Mouse (Mus musculus) forebrain, embryonic 12.5 days (tissue): ENCODE results near the gene Ppfia4. TPM values are rescaled to one million over a fixed set of nuclear protein-coding genes. Genes with fewer than 3 reads are reported as not detected.
A peak's percentile ranks its signal among the peaks of the same experiment; 100 is the strongest.

ENCODE experiments used
- ATAC-seq: fragments of 200-750 bp; cut with Nextera tagmentation; 2 replicates; pipeline ENCODE4 v1.8.0; 2017; ENCODE audit warnings: moderate TSS enrichment; ENCODE audit not compliant: low FRiP score
- H3K27ac ChIP-seq: fragments of 300-500 bp; sonication (generic); 2 replicates; pipeline ENCODE4 v1.5.1; 2016; ENCODE audit warnings: mild to moderate bottlenecking
- H3K27me3 ChIP-seq: fragments of 300-500 bp; sonication (generic); 2 replicates; pipeline ENCODE4 v1.6.1; 2016; ENCODE audit warnings: mild to moderate bottlenecking
- H3K36me3 ChIP-seq: fragments of 300-500 bp; sonication (generic); replicated peaks from 2 replicates; pipeline ENCODE4 v1.6.1; 2016; ENCODE audit warnings: mild to moderate bottlenecking
- H3K4me1 ChIP-seq: fragments of 300-500 bp; sonication (generic); 2 replicates; pipeline ENCODE4 v1.6.1; 2016
- H3K4me2 ChIP-seq: fragments of 300-500 bp; sonication (generic); 2 replicates; pipeline ENCODE4 v1.6.1; 2016; ENCODE audit warnings: mild to moderate bottlenecking, moderate library complexity
- H3K4me3 ChIP-seq: fragments of 300-500 bp; sonication (generic); replicated peaks from 2 replicates; pipeline ENCODE4 v1.5.1; 2016; ENCODE audit warnings: mild to moderate bottlenecking
- H3K9ac ChIP-seq: fragments of 300-500 bp; sonication (generic); 2 replicates; pipeline ENCODE4 v1.6.1; 2016; ENCODE audit warnings: mild to moderate bottlenecking
- H3K9me3 ChIP-seq: fragments of 300-500 bp; sonication (generic); 2 replicates; pipeline ENCODE4 v1.6.1; 2016
- WGBS: fragments of 180-500 bp; shearing (Covaris S2); methylation state at CpG from one replicate; pipeline ENCODE4 v1.1.7; 2016; 5-methylcytosine and 5-hydroxymethylcytosine counted together
- polyA plus RNA-seq: library from polyadenylated mRNA; unstranded; fragments of >200 nt; fragmentation: Nextera tagmentation; extraction: Ambion mirVana; gene quantifications from 2 replicates; pipeline ENCODE4 v1.2.1, GENCODE M21; 2016

Gene Ppfia4
- polyA plus RNA-seq, result 3.1 and 3.2 TPM in 2 replicates

DNA sequence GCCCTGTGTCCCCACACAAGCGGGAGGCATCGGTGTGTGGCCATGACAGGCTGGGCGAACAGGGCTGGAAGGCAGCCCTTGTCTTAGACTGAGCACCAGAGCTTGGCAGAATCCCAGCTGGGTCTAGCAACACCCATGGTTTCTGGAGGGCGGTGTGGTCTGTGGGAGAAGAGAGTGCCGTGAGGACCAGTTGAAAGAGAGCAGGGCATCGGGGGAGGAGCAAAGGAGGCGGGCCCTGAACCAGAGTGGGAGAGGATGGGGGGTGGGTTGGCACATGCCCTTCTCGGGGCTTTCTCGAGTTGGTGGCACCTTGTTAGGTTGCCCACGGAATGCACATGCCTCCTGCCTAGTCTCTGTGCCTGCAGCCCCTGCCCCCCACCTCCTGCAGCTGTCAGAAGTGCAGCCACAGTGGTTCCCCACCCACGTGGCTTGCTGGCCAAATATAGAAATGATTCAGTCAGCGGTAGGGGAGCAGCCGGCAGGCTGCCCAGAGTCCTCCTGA, at the start of gene Ppfia4:
Gene Ppfia4, minus strand, starts transcription at position 159 of the 502 bp plus-strand sequence.
- Histone ChIP-seq H3K4me1 (0 out of 2 replicates have a peak, but pooled peaks cover 7% of the 10 kb centered on the region), H3K9me3 (no peaks in the 10 kb centered on the region), H3K36me3 (no peaks in the 10 kb centered on the region), H3K4me3 (no peak within 1 kb of the TSS), H3K9ac (no peak within 1 kb of the TSS), H3K27ac (no peak within 1 kb of the TSS), H3K4me2 (no peak within 1 kb of the TSS), H3K27me3 (no peaks in the 10 kb centered on the region; the same call in 1 of the 2 replicates)
- ATAC-seq, result no peak
- WGBS, result 61% methylated on average over 12 of the region's 13 CpGs

DNA sequence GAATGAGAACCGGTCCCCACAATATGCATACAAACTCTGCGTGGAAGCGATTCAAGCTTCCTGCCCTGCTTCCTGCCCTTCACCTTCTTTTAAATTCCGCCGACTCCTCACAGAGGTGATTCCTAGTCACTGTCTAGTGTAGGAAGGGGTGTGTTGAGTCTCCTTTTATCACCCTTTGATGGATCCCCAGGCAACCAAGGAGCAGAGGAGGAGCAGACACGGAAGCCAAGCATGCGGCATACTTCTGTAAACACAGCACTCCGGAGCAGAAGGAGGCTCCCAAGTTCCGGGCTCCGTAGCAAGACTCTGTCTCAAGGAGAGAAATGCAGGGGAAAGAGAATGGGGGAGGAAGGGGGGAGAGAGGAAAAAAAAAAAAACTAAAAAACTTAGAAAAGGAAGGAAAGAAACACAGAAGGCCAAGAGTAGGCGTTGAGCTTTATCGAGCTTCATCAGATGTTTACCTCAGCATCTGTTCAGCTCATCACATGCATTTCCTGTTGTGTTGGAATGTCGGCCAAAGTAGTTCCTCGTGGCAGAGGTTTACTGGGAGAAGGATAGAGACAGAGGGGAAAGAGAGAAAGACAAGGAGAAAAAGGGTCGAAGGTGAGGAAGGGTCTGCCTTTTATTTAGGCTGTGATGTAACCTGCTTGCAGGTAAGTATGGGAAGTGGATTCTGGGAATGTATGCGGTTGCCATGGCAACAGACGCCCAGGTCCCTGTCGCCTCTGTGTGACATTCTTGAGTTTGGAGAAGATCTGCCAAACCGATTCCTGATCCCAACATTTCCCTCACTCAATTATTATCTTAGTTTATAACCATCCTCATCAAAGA, 49.3 kb upstream of the Ppfia4 start:
- no peak for ATAC-seq

DNA sequence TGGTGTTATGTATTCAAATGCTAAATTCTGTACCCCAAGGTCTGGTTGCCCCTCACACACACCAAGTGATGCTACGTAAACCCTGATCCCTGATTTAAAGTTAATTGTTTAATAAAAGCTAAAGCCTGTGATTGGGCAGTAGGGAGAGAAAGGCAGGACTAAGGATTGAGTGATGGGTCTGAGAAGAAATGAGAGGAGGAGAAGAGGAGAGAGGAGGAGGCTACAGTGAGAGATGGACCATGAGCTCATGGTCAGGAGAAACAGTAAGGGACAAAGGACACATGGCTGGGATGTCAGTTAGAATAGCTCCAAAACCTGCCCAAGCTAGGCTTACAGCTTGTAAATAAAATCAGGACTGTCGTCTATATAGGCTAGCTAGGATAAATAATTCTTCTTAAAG, 48.3 kb upstream of the Ppfia4 start:
- Histone ChIP-seq H3K9me3 (peaks cover 3% of the 10 kb centered on the region; the same call in 1 of the 2 replicates), H3K4me3 (no peak overlapping the region), H3K36me3 (no peaks in the 10 kb centered on the region), H3K4me1 (peaks cover 8% of the 10 kb centered on the region), H3K4me2 (no peak overlapping the region), H3K27ac (no peak overlapping the region), H3K9ac (no peak overlapping the region), H3K27me3 (no peaks in the 10 kb centered on the region)
- no peak for ATAC-seq
- WGBS, result 84% methylated on average over 2 of the region's 2 CpGs

More for the DNA sequence above, 49.3 kb upstream of the Ppfia4 start:
- no peaks in the 10 kb centered on the region for H3K36me3 ChIP-seq
- H3K4me3 ChIP-seq, result peak overlapping the region; percentile 17
- H3K9me3 ChIP-seq, result peaks cover 3% of the 10 kb centered on the region; the same call in 1 of the 2 replicates
- H3K4me1 ChIP-seq, result peaks cover 8% of the 10 kb centered on the region
- no peaks in the 10 kb centered on the region for H3K27me3 ChIP-seq
- H3K27ac ChIP-seq, result no peak overlapping the region
- H3K4me2 ChIP-seq, result peak overlapping the region; percentile 46
- H3K9ac ChIP-seq, result no peak overlapping the region
- 20% methylated on average over 19 of the region's 19 CpGs for WGBS

DNA sequence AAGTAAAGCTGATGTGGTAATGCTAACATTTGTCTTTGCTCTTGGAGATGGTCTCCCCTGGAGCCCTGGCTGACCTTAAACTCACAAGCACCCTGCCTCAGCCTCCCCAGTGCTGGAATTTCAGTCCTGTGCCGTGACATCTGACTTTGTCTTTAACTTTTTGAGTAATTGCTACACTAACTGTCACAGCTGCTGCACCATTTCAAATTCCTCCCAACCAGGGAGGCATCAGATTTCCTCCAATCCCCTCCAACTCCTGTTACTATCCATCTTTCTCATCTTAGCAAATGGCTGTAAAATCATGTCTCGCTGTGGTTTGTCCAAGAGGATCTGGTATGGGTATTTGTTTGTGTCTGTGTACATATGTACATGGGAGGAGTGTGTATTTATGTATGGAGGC, 41.4 kb upstream of the Ppfia4 start:
- H3K4me2 ChIP-seq, result no peak overlapping the region
- no peak overlapping the region for H3K4me3 ChIP-seq
- ATAC-seq, result no peak
- H3K9me3 ChIP-seq, result no peaks in the 10 kb centered on the region
- no peaks in the 10 kb centered on the region for H3K27me3 ChIP-seq
- H3K4me1 ChIP-seq, result no peaks in the 10 kb centered on the region
- H3K36me3 ChIP-seq, result no peaks in the 10 kb centered on the region
- no peak overlapping the region for H3K9ac ChIP-seq
- WGBS, result 68% methylated on average over 2 of the region's 2 CpGs
- H3K27ac ChIP-seq, result no peak overlapping the region

DNA sequence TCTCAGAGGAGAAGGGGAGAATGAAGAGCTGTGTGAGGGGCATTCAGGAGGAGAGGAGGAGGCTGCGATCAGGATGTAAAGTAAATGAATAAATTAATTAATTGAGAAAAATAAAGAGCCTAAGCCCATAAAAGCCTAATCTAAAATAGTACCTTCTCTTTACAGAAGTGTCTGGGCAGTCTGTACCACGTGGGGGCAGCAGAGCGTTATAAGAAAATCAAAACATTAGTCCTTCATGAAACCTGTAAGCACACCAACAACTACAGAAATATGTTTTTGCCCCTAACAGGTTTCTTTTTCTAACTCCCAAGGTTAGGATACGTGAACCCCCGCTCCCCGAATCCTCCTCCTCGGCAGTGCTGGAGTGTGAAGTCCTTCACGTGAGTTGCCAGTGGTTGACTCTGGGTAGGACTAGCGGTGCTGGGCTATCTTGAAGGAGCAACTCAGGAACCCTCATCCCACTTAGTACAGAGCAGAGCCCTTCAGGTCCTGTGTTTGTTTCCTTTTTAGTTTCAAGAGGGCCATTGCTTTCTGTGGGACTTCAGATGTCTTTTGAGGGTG, 36.1 kb upstream of the Ppfia4 start:
- Histone ChIP-seq H3K4me1 (no peaks in the 10 kb centered on the region), H3K27me3 (no peaks in the 10 kb centered on the region; the same call in 1 of the 2 replicates), H3K36me3 (no peaks in the 10 kb centered on the region), H3K27ac (no peak overlapping the region), H3K9me3 (no peaks in the 10 kb centered on the region), H3K4me3 (no peak overlapping the region), H3K9ac (no peak overlapping the region), H3K4me2 (no peak overlapping the region)
- no peak for ATAC-seq
- 57% methylated on average over 9 of the region's 9 CpGs for WGBS

DNA sequence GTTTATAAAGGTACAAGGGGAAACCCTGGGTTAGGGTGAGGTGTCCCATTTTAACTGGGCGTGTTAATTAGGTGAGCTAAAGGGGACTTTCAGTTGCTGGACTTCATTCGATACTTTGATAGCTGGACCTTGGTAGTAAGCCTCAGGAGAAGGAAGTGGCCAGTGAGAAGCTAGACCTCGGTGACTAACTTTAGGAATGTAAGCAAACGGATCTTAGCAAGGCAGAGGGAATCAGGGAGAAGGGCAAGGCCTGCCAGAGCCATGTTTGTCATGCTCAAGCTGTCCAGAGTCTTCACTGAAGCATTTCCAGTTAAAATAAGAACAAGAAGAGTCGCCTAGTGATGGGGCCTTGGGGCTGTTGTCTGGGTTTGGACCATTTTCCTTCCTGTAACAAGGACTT, 32.8 kb upstream of the Ppfia4 start:
- Histone ChIP-seq H3K9me3 (no peaks in the 10 kb centered on the region), H3K4me2 (no peak overlapping the region), H3K4me1 (peaks cover 12% of the 10 kb centered on the region), H3K9ac (no peak overlapping the region), H3K36me3 (no peaks in the 10 kb centered on the region), H3K27ac (no peak overlapping the region), H3K4me3 (no peak overlapping the region), H3K27me3 (no peaks in the 10 kb centered on the region; the same call in 1 of the 2 replicates)
- 68% methylated on average over 5 of the region's 5 CpGs for WGBS
- ATAC-seq, result no peak

DNA sequence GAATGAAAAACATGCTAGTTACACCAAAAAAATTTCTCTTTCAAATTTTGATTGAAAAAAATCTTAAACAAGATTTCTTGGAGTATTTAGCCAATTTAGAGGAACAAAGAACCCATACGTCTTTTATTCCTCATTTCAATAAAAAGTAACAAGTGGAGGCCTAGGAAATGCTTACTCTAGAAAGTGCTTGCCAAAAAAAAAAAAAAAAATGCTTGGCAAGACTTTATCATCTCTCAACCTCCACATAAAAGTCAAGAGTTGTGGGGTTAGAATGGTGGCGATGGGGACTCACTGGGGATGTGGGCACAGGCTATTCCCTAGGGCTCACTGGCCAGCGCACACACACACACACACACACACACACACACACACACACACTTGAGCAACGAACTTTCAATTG, 30.5 kb upstream of the Ppfia4 start:
- Histone ChIP-seq H3K9ac (no peak overlapping the region), H3K4me2 (no peak overlapping the region), H3K36me3 (peaks cover 14% of the 10 kb centered on the region), H3K4me1 (peaks cover 15% of the 10 kb centered on the region), H3K4me3 (no peak overlapping the region), H3K27me3 (no peaks in the 10 kb centered on the region; the same call in 1 of the 2 replicates), H3K9me3 (no peaks in the 10 kb centered on the region), H3K27ac (no peak overlapping the region)
- no peak for ATAC-seq
- 75% methylated on average over 4 of the region's 4 CpGs for WGBS

DNA sequence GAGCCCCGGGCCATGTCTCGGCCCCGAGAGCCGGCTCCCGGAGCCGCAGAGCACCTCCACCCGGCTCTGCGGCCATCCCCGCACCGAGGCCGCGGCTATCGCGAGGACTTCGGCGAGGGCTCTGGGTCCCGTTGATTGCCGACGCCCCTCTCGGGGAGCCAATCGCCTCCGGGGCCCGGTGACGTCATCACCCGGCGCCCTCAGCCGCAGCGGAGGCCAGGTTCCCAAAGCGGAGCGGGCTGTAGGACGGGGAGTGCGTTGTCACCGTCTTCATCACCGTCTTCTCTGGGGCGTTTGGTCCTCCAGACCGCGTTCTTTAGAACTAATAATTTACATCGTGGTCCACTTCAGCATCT, 29.1 kb upstream of the Ppfia4 start, which contains the start of gene Tmem183a:
Gene Tmem183a, minus strand, starts transcription at position 123 of the 356 bp plus-strand sequence.
- H3K4me1 ChIP-seq, result peaks cover 15% of the 10 kb centered on the region
- peaks cover 23% of the 10 kb centered on the region for H3K36me3 ChIP-seq
- peak within 1 kb of the TSS; percentile 76 for H3K27ac ChIP-seq
- peak within 1 kb of the TSS; percentile 80 for H3K4me2 ChIP-seq
- ATAC-seq, result peak; percentile 99
- WGBS, result under 1% methylated on average over 32 of the region's 38 CpGs
- H3K4me3 ChIP-seq, result peak within 1 kb of the TSS; percentile 92
- H3K9me3 ChIP-seq, result no peaks in the 10 kb centered on the region
- no peaks in the 10 kb centered on the region; the same call in 1 of the 2 replicates for H3K27me3 ChIP-seq
- H3K9ac ChIP-seq, result peak within 1 kb of the TSS; percentile 93

DNA sequence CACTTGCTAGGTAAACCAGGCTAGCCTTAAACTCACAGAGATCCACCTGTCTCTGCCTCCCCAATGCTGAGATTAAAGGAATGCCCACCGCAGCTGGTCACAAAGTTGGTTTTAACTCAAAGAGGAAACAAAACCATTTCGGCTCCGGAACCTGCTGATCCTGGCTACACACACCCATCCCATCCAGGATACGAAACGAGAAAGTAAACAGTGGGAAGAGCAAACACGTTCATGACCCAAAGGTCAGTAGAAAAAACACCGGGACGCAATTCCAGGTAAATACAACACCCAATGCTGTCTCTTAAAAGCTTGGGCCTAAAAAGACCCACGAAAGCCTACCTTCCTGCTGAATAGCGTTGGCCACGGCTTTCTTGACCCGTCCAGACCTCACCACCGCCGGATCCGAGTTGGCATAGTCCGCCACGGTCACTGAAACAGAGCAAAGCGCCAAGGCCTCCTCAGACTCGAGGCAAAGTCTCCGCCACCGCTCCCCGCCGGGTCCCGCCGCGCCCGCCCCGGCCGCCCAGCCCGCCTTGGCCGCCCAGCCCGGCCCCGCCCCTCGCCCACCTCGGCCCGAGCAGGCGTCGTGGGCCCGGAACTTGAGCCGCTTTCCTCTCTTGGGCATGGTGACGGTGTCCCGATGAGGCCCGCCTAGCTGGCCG, 28.6 kb upstream of the Ppfia4 start:
- Histone ChIP-seq H3K4me1 (peaks cover 15% of the 10 kb centered on the region), H3K4me2 (peak overlapping the region; percentile 80), H3K9ac (peak overlapping the region; percentile 93), H3K27me3 (no peaks in the 10 kb centered on the region), H3K9me3 (no peaks in the 10 kb centered on the region), H3K4me3 (peak overlapping the region; percentile 92), H3K27ac (peak overlapping the region; percentile 76), H3K36me3 (peaks cover 24% of the 10 kb centered on the region)
- peak; percentile 86 for ATAC-seq
- WGBS, result 1% methylated on average over 40 of the region's 44 CpGs

DNA sequence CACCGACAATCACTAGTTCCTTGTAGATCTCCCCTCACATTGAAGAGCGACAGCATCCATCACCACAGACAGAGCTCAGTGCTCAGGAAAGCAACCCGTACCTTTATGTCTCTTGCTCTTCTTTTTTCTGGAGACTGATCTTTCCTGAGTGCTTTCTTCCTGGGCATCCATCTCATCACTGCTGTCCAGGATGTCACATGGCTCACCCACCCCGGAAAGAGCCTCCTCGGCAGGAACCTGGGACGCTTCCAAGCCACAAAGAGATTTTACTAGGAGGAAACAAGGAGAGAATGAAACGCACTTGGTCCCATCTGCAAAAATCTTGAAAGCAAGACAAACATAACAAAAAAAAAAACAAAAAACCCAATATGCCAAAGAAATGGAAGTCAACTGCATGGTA, 27.9 kb upstream of the Ppfia4 start:
- Histone ChIP-seq H3K36me3 (peaks cover 31% of the 10 kb centered on the region), H3K4me1 (peaks cover 15% of the 10 kb centered on the region), H3K4me3 (peak overlapping the region; percentile 92), H3K4me2 (peak overlapping the region; percentile 80), H3K9ac (peak overlapping the region; percentile 93), H3K27ac (no peak overlapping the region), H3K27me3 (no peaks in the 10 kb centered on the region), H3K9me3 (no peaks in the 10 kb centered on the region)
- 89% methylated on average over 7 of the region's 7 CpGs for WGBS
- no peak for ATAC-seq

DNA sequence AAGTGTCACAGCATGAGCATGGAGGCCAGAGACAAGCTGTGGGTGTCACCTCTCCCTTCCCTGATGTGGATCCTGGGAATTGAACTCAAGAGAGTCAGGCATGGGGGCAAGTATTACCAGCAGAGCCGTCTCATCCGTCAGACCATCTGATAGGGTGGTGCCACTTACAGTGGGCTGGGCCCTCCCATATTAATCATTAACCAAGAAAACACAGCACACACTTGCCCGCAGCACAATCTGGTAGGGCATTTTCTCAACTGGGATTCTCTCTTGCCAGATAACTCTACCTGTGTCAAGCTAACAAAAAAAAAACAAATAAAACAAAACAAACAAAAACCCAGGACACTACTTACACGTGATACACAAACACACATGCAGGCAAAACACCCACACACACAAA, 24.7 kb upstream of the Ppfia4 start:
- ATAC-seq, result no peak
- Histone ChIP-seq H3K4me3 (no peak overlapping the region), H3K4me1 (peaks cover 13% of the 10 kb centered on the region), H3K9ac (no peak overlapping the region), H3K4me2 (no peak overlapping the region), H3K27ac (no peak overlapping the region), H3K36me3 (peaks cover 61% of the 10 kb centered on the region), H3K9me3 (no peaks in the 10 kb centered on the region), H3K27me3 (no peaks in the 10 kb centered on the region)
- WGBS, result 94% methylated on average over 4 of the region's 4 CpGs

DNA sequence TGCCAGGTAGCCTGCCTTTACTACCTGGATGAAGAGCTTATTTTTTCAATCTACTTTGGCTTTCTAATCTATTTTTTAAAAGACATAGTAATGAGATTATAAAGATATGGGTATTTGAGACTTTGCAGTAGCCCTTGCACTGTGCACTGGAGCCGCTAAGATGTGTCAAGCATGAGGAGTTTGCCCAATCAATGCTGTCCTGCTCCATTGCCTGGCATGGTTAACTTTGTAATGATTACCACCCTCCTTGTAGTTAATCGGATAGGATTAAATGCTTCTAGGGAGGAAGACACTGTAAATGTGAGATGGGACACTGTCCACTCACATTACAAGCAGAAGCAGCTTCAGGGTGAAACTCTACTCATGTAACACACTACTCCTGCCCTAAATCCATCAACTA, 20.6 kb upstream of the Ppfia4 start:
- peaks cover 82% of the 10 kb centered on the region for H3K36me3 ChIP-seq
- 90% methylated on average over 2 of the region's 2 CpGs for WGBS
- ATAC-seq, result no peak

More for the DNA sequence above, 20.6 kb upstream of the Ppfia4 start:
- Histone ChIP-seq H3K9ac (no peak overlapping the region), H3K27me3 (no peaks in the 10 kb centered on the region), H3K4me2 (no peak overlapping the region), H3K4me3 (no peak overlapping the region), H3K4me1 (no peaks in the 10 kb centered on the region), H3K27ac (no peak overlapping the region), H3K9me3 (no peaks in the 10 kb centered on the region)
